Mouse (Mus musculus): ENCODE results near the gene Dnajc15.

Dnajc15 gene

GRCm38 (mm10) chr14:77860841-77861560 lies 13.9 kb downstream of the Dnajc15 start:
- no peak for DNase-seq (ENCODE audit: low read depth, low spot score)

- no peak for DNase-seq (ENCODE audit: low read depth, low spot score)
These were observed 15.0 kb downstream of the Dnajc15 start for GRCm38 (mm10) chr14:77859894-77860293.

GRCm38 (mm10) chr14:77853951-77854350 lies 21.0 kb downstream of the Dnajc15 start:
- no peak for DNase-seq (ENCODE audit: low read depth, low spot score)

GRCm38 (mm10) chr14:77849852-77850251 lies 25.1 kb downstream of the Dnajc15 start:
- DNase-seq (ENCODE audit: low read depth, low spot score), result no peak

GRCm38 (mm10) chr14:77848349-77848748 lies 26.6 kb downstream of the Dnajc15 start:
- DNase-seq (ENCODE audit: low read depth, low spot score), result no peak

- DNase-seq (ENCODE audit: low read depth, low spot score), result no peak
These were observed 28.7 kb downstream of the Dnajc15 start for GRCm38 (mm10) chr14:77846206-77846605.

GRCm38 (mm10) chr14:77845479-77845878 lies 29.4 kb downstream of the Dnajc15 start:
- no peak for DNase-seq (ENCODE audit: low read depth, low spot score)

GRCm38 (mm10) chr14:77840574-77840973 lies 34.4 kb downstream of the Dnajc15 start:
- DNase-seq (ENCODE audit: low read depth, low spot score), result no peak

GRCm38 (mm10) chr14:77840078-77840477 lies 34.8 kb downstream of the Dnajc15 start:
- no peak for DNase-seq (ENCODE audit: low read depth, low spot score)

- DNase-seq (ENCODE audit: low read depth, low spot score), result no peak
These were observed 38.1 kb downstream of the Dnajc15 start for GRCm38 (mm10) chr14:77836794-77837193.

- no peak for DNase-seq (ENCODE audit: low read depth, low spot score)
These were observed 42.6 kb downstream of the Dnajc15 start for GRCm38 (mm10) chr14:77832359-77832758.

GRCm38 (mm10) chr14:77831936-77832335 lies 43.0 kb downstream of the Dnajc15 start:
- no peak for DNase-seq (ENCODE audit: low read depth, low spot score)

- DNase-seq (ENCODE audit: low read depth, low spot score), result no peak
These were observed 45.3 kb downstream of the Dnajc15 start for GRCm38 (mm10) chr14:77829673-77830072.

GRCm38 (mm10) chr14:77825891-77826290 lies 49.0 kb downstream of the Dnajc15 start:
- no peak for DNase-seq (ENCODE audit: low read depth, low spot score)

GRCm38 (mm10) chr14:77825121-77825520 lies 49.8 kb downstream of the Dnajc15 start:
- DNase-seq (ENCODE audit: low read depth, low spot score), result no peak

GRCm38 (mm10) chr14:77819841-77820240 lies 55.1 kb downstream of the Dnajc15 start:
- peak; percentile 52 for DNase-seq (ENCODE audit: low read depth, low spot score)

- no peak for DNase-seq (ENCODE audit: low read depth, low spot score)
These were observed 57.4 kb downstream of the Dnajc15 start for GRCm38 (mm10) chr14:77817561-77817960.

- no peak for DNase-seq (ENCODE audit: low read depth, low spot score)
These were observed 60.0 kb downstream of the Dnajc15 start for GRCm38 (mm10) chr14:77814935-77815334.

- no peak for DNase-seq (ENCODE audit: low read depth, low spot score)
These were observed 62.0 kb downstream of the Dnajc15 start for GRCm38 (mm10) chr14:77812890-77813289.

GRCm38 (mm10) chr14:77811466-77811865 lies 63.5 kb downstream of the Dnajc15 start:
- no peak for DNase-seq (ENCODE audit: low read depth, low spot score)

- no peak for DNase-seq (ENCODE audit: low read depth, low spot score)
These were observed 67.1 kb downstream of the Dnajc15 start for GRCm38 (mm10) chr14:77807836-77808235.

GRCm38 (mm10) chr14:77806345-77806744 lies 68.6 kb downstream of the Dnajc15 start:
- no peak for DNase-seq (ENCODE audit: low read depth, low spot score)

GRCm38 (mm10) chr14:77802268-77802630 lies 72.7 kb downstream of the Dnajc15 start:
- no peak for DNase-seq (ENCODE audit: low read depth, low spot score)
